Mouse (Mus musculus): ENCODE measurements around the gene Fam214a. TPM values are rescaled to one million over a fixed set of nuclear protein-coding genes. Genes with fewer than 3 reads are reported as not detected.

The Fam214a gene
- total and polyA plus RNA-seq, 2 experiments from 2014 or later = 16.0 to 33.2 TPM

- no peaks in the 10 kb centered on the region for H3K9me3 ChIP-seq (ENCODE audit: low read length)
- peak overlapping the region; percentile 69 for H3K9ac ChIP-seq
- peak; percentile 46 for DNase-seq
- H3K4me2 ChIP-seq (ENCODE audit: low read depth) = peak overlapping the region; percentile 51
- H3K36me3 ChIP-seq (ENCODE audit: insufficient read depth) = no peaks in the 10 kb centered on the region
- no peak for ATAC-seq
- H3K27ac ChIP-seq (ENCODE audit: low read depth, low read length) = peak overlapping the region; percentile 97
- H3K4me1 ChIP-seq (ENCODE audit: insufficient read depth) = peaks cover 18% of the 10 kb centered on the region
- WGBS = 4% methylated on average over 11 of the region's 11 CpGs
- no peak overlapping the region for H3K4me3 ChIP-seq (ENCODE audit: low read depth, low read length)
- TF ChIP-seq CTCF (IDR thresholded peaks at IDR 0.05; ENCODE audit: low read depth) = no peak
- no peaks in the 10 kb centered on the region for H3K27me3 ChIP-seq (ENCODE audit: insufficient read depth, low read length)
These were observed 22.1 kb downstream of the Fam214a start for GRCm38 (mm10) chr9:74974758-74975157.

GRCm38 (mm10) chr9:74975416-74975815 is 22.7 kb downstream of the Fam214a start:
- Histone ChIP-seq H3K4me3 (ENCODE audit: low read depth, low read length) (peak overlapping the region; percentile 47), H3K27me3 (ENCODE audit: insufficient read depth, low read length) (no peaks in the 10 kb centered on the region), H3K9me3 (ENCODE audit: low read length) (no peaks in the 10 kb centered on the region), H3K36me3 (ENCODE audit: insufficient read depth) (no peaks in the 10 kb centered on the region), H3K4me1 (ENCODE audit: insufficient read depth) (peaks cover 18% of the 10 kb centered on the region), H3K27ac (ENCODE audit: low read depth, low read length) (peak overlapping the region; percentile 97), H3K9ac (peak overlapping the region; percentile 69), H3K4me2 (ENCODE audit: low read depth) (peak overlapping the region; percentile 51)
- WGBS = 6% methylated on average over 7 of the region's 7 CpGs
- no peak for TF ChIP-seq CTCF (IDR thresholded peaks at IDR 0.05; ENCODE audit: low read depth)
- peak; percentile 7; the same call in 1 of the 2 replicates for ATAC-seq
- DNase-seq = no peak

GRCm38 (mm10) chr9:74975911-74976563 is 23.4 kb downstream of the Fam214a start:
- Histone ChIP-seq H3K27ac (ENCODE audit: low read depth, low read length) (peak overlapping the region; percentile 97), H3K9me3 (ENCODE audit: low read length) (no peaks in the 10 kb centered on the region), H3K4me1 (ENCODE audit: insufficient read depth) (peaks cover 18% of the 10 kb centered on the region), H3K36me3 (ENCODE audit: insufficient read depth) (no peaks in the 10 kb centered on the region), H3K4me3 (ENCODE audit: low read depth, low read length) (peak overlapping the region; percentile 47), H3K9ac (peak overlapping the region; percentile 69), H3K4me2 (ENCODE audit: low read depth) (peak overlapping the region; percentile 51), H3K27me3 (ENCODE audit: insufficient read depth, low read length) (no peaks in the 10 kb centered on the region)
- 0 out of 2 replicates have a peak, but pooled peaks have one; percentile 16 for TF ChIP-seq CTCF (IDR thresholded peaks at IDR 0.05; ENCODE audit: low read depth)
- DNase-seq (peak; percentile 94), ATAC-seq (peak; percentile 100)
- 2% methylated on average over 23 of the region's 23 CpGs for WGBS

- ATAC-seq (no peak), DNase-seq (no peak)
- H3K4me1 ChIP-seq (ENCODE audit: insufficient read depth) = peaks cover 18% of the 10 kb centered on the region
These were observed 24.6 kb downstream of the Fam214a start for GRCm38 (mm10) chr9:74977251-74977650.

DNA sequence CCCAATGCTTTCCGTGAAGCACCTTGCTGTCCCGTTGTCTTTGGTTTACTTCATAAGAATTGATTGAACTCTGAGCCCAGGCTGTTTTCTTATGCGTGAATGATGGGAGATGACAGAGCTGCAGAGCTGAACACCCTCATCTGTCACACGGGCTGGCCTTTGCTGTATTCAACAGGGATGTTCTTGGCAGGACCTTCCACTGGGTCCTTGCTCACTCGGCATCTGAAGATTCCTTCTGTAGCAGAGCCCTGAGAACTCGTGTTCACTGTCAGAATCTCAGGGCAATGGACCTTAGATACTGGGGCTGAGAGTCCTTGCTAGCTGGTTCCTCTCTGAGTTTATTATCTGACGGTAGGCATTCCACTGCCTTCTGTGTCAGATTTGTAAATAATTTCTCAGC is 25.3 kb downstream of the Fam214a start:
- no peak for TF ChIP-seq CTCF (IDR thresholded peaks at IDR 0.05; ENCODE audit: low read depth)
- 61% methylated on average over 7 of the region's 7 CpGs for WGBS
- peak overlapping the region; percentile 8; the same call in 1 of the 2 replicates for H3K4me3 ChIP-seq (ENCODE audit: low read depth, low read length)
- peak overlapping the region; percentile 11; the same call in 1 of the 2 replicates for H3K9ac ChIP-seq
- no peak for DNase-seq
- H3K36me3 ChIP-seq (ENCODE audit: insufficient read depth) = no peaks in the 10 kb centered on the region
- H3K4me1 ChIP-seq (ENCODE audit: insufficient read depth) = peaks cover 18% of the 10 kb centered on the region
- no peak overlapping the region for H3K27ac ChIP-seq (ENCODE audit: low read depth, low read length)
- no peaks in the 10 kb centered on the region for H3K27me3 ChIP-seq (ENCODE audit: insufficient read depth, low read length)
- H3K9me3 ChIP-seq (ENCODE audit: low read length) = no peaks in the 10 kb centered on the region
- ATAC-seq = no peak
- peak overlapping the region; percentile 51 for H3K4me2 ChIP-seq (ENCODE audit: low read depth)

More at GRCm38 (mm10) chr9:74977251-74977650, 24.6 kb downstream of the Fam214a start:
- Histone ChIP-seq H3K27ac (ENCODE audit: low read depth, low read length) (no peak overlapping the region), H3K9me3 (ENCODE audit: low read length) (no peaks in the 10 kb centered on the region), H3K36me3 (ENCODE audit: insufficient read depth) (no peaks in the 10 kb centered on the region), H3K4me3 (ENCODE audit: low read depth, low read length) (peak overlapping the region; percentile 47), H3K9ac (peak overlapping the region; percentile 69), H3K27me3 (ENCODE audit: insufficient read depth, low read length) (no peaks in the 10 kb centered on the region), H3K4me2 (ENCODE audit: low read depth) (peak overlapping the region; percentile 51)
- no peak for TF ChIP-seq CTCF (IDR thresholded peaks at IDR 0.05; ENCODE audit: low read depth)
- 48% methylated on average over 2 of the region's 2 CpGs for WGBS

DNA sequence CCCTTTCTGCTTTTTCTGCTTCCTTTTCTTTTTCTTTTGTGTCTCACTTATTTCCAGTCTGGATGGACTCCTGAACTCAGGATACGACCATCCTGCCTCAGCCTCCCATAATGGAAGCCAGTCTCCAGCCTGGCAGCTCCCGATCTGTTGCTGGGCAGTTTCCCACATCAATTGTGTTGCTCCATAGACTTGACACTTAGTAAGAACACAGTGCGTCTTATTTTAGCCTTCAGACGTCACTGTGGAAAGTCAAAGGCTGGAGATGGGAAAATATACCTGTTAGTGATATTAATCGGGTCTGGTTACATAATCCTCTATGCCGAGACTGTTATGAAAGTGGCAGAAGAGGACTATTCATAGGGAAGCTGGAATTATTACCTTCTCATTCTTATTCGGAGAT is 26.2 kb downstream of the Fam214a start:
- no peak for ATAC-seq
- Histone ChIP-seq H3K4me3 (ENCODE audit: low read depth, low read length) (no peak overlapping the region), H3K27me3 (ENCODE audit: insufficient read depth, low read length) (no peaks in the 10 kb centered on the region), H3K36me3 (ENCODE audit: insufficient read depth) (no peaks in the 10 kb centered on the region), H3K4me1 (ENCODE audit: insufficient read depth) (peaks cover 18% of the 10 kb centered on the region), H3K27ac (ENCODE audit: low read depth, low read length) (no peak overlapping the region), H3K9ac (no peak overlapping the region), H3K4me2 (ENCODE audit: low read depth) (no peak overlapping the region), H3K9me3 (ENCODE audit: low read length) (no peaks in the 10 kb centered on the region)
- WGBS = 81% methylated on average over 7 of the region's 7 CpGs
- no peak for DNase-seq
- TF ChIP-seq CTCF (IDR thresholded peaks at IDR 0.05; ENCODE audit: low read depth) = no peak

DNA sequence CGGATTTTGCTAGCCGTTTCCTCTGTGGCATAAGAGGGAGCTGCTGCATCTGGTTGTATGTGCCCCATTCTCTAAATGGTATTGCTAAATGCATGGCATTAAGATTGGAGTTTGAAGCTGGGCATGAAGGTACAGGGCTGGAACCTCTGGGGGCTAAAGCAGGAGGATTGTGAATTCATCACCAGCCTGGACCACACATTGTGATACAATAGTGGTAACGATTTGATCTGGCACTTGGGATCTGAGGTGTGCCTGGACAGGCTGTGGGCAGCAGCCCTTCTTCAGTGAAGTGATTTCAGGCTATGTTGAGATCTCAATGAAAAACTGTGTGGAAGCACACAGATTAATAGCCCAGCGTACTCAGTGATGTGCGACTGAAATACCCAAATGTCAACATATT is 26.7 kb downstream of the Fam214a start:
- 79% methylated on average over 5 of the region's 5 CpGs for WGBS
- H3K4me2 ChIP-seq (ENCODE audit: low read depth) = no peak overlapping the region
- no peak for ATAC-seq

More for the DNA sequence above, 26.7 kb downstream of the Fam214a start:
- H3K36me3 ChIP-seq (ENCODE audit: insufficient read depth) = no peaks in the 10 kb centered on the region
- H3K27ac ChIP-seq (ENCODE audit: low read depth, low read length) = no peak overlapping the region
- no peak for DNase-seq
- H3K4me1 ChIP-seq (ENCODE audit: insufficient read depth) = peaks cover 16% of the 10 kb centered on the region
- no peaks in the 10 kb centered on the region for H3K9me3 ChIP-seq (ENCODE audit: low read length)
- H3K9ac ChIP-seq = no peak overlapping the region
- H3K27me3 ChIP-seq (ENCODE audit: insufficient read depth, low read length) = no peaks in the 10 kb centered on the region
- no peak overlapping the region for H3K4me3 ChIP-seq (ENCODE audit: low read depth, low read length)
- no peak for TF ChIP-seq CTCF (IDR thresholded peaks at IDR 0.05; ENCODE audit: low read depth)

Measured in forebrain, postnatal 0 days (tissue).